Mouse (Mus musculus) CH12F3 (cell line): Measurements from ENCODE around the gene Acap1.
"Not testable (repeated sequence)": the region's sequence is repeated elsewhere in the genome, so short reads cannot be mapped to it uniquely, and the experiment has no call there.

Experiments
- in situ Hi-C: fragments of 300-500 bp; cut with MboI; formaldehyde crosslinking; loops from 2 replicates; pipeline ENCODE4 v1.14.3; 2020; ENCODE audit warnings: low sequenced_read_pairs

Gene Acap1

GRCm38 (mm10) chr11:69895291-69895690, at the start of gene Acap1:
Gene Acap1, minus strand, starts transcription at chr11:69895539.
- in situ Hi-C loops = no loop called here

GRCm38 (mm10) chr11:69940962-69941361, 45.6 kb upstream of the Acap1 start:
- in situ Hi-C loops = no loop called here

GRCm38 (mm10) chr11:69939731-69940130, 44.4 kb upstream of the Acap1 start:
- in situ Hi-C loops = no loop called here

GRCm38 (mm10) chr11:69939181-69939580, 43.8 kb upstream of the Acap1 start:
- in situ Hi-C loops = no loop called here

- in situ Hi-C loops = no loop called here
Observed at GRCm38 (mm10) chr11:69938401-69938979, 43.2 kb upstream of the Acap1 start.

- in situ Hi-C loops = no loop called here
Observed at GRCm38 (mm10) chr11:69937834-69938233, 42.5 kb upstream of the Acap1 start.

- in situ Hi-C loops = no loop called here
Observed at GRCm38 (mm10) chr11:69937385-69937784, 42.0 kb upstream of the Acap1 start.

GRCm38 (mm10) chr11:69936714-69937347, 41.5 kb upstream of the Acap1 start:
- in situ Hi-C loops = no loop called here

GRCm38 (mm10) chr11:69936156-69936555, 40.8 kb upstream of the Acap1 start:
- in situ Hi-C loops = no loop called here

- in situ Hi-C loops = no loop called here
Observed at GRCm38 (mm10) chr11:69935137-69935879, 40.0 kb upstream of the Acap1 start, which contains the start of gene Ybx2. Gene Ybx2, plus strand, starts transcription at chr11:69935796.

GRCm38 (mm10) chr11:69934681-69935080, 39.3 kb upstream of the Acap1 start:
- in situ Hi-C loops = no loop called here

GRCm38 (mm10) chr11:69934169-69934568, 38.8 kb upstream of the Acap1 start:
- in situ Hi-C loops = no loop called here

- in situ Hi-C loops = no loop called here
Observed at GRCm38 (mm10) chr11:69933066-69933465, 37.7 kb upstream of the Acap1 start.

GRCm38 (mm10) chr11:69932254-69932653, 36.9 kb upstream of the Acap1 start:
- in situ Hi-C loops = no loop called here

GRCm38 (mm10) chr11:69931769-69932168, 36.4 kb upstream of the Acap1 start:
- in situ Hi-C loops = no loop called here

- in situ Hi-C loops = no loop called here
Observed at GRCm38 (mm10) chr11:69930967-69931537, 35.7 kb upstream of the Acap1 start.

- in situ Hi-C loops = not testable (repeated sequence)
Observed at GRCm38 (mm10) chr11:69930176-69930575, 34.8 kb upstream of the Acap1 start.

- in situ Hi-C loops = no loop called here
Observed at GRCm38 (mm10) chr11:69929712-69930111, 34.4 kb upstream of the Acap1 start.

GRCm38 (mm10) chr11:69927501-69927900, 32.2 kb upstream of the Acap1 start:
- in situ Hi-C loops = no loop called here

- in situ Hi-C loops = no loop called here
Observed at GRCm38 (mm10) chr11:69922796-69923195, 27.5 kb upstream of the Acap1 start.

GRCm38 (mm10) chr11:69922012-69922756, 26.8 kb upstream of the Acap1 start:
- in situ Hi-C loops = no loop called here
